Mouse (Mus musculus) MEL (cell line): ENCODE results near the gene Etnk2. TPM values are rescaled to one million over a fixed set of nuclear protein-coding genes. Genes with fewer than 3 reads are reported as not detected.

Experiments
- DNase-seq: peaks from one replicate; pipeline ENCODE4 v3.0.0; 2011; ENCODE audit warnings: low read depth, low spot score
- H3K27ac ChIP-seq: 2 replicates; pipeline ENCODE4 v1.5.1; 2012; ENCODE audit warnings: low read depth, mild to moderate bottlenecking, control low read depth, low read length, moderate library complexity; ENCODE audit not compliant: control insufficient read depth
- H3K27me3 ChIP-seq, 2 experiments: fragments of 150-350 bp in 1 of 2; sonication (generic) in 1 of 2; 2 replicates each; pipeline ENCODE4 v1.6.1; 2012; ENCODE audit warnings: low read length in 2 of 2, mild to moderate bottlenecking in 2 of 2, improper control_type of control experiment in 1 of 2, moderate library complexity in 1 of 2; ENCODE audit not compliant: insufficient read depth in 2 of 2, control insufficient read depth in 1 of 2
- H3K36me3 ChIP-seq, 2 experiments: 2 replicates each; pipeline ENCODE4 v1.6.1; 2012 to 2014; ENCODE audit warnings: low read length in 2 of 2, improper control_type of control experiment in 1 of 2, inconsistent platforms in 1 of 2, mild to moderate bottlenecking in 1 of 2; ENCODE audit not compliant: insufficient read depth in 2 of 2, control insufficient read depth in 1 of 2
- H3K4me1 ChIP-seq, 2 experiments: fragments of 150-350 bp in 1 of 2; sonication (generic) in 1 of 2; 2 replicates each; pipeline ENCODE4 v1.6.1; 2012; ENCODE audit warnings: low read length in 2 of 2, improper control_type of control experiment in 1 of 2, mild to moderate bottlenecking in 1 of 2; ENCODE audit not compliant: insufficient read depth in 2 of 2, control insufficient read depth in 1 of 2
- H3K4me3 ChIP-seq, 2 experiments: fragments of 150-350 bp in 1 of 2; sonication (generic) in 1 of 2; 2 replicates each; pipeline ENCODE4 v1.5.1; 2012; ENCODE audit warnings: low read depth in 2 of 2, low read length in 2 of 2, mild to moderate bottlenecking in 2 of 2, moderate library complexity in 2 of 2, control low read depth in 1 of 2, improper control_type of control experiment in 1 of 2; ENCODE audit not compliant: control insufficient read depth in 1 of 2, insufficient read depth in 1 of 2
- H3K79me2 ChIP-seq: 2 replicates; pipeline ENCODE4 v1.6.1; 2012; ENCODE audit warnings: mild to moderate bottlenecking, low read length, moderate library complexity; ENCODE audit not compliant: control insufficient read depth, poor library complexity, insufficient read depth
- H3K9ac ChIP-seq: 2 replicates; pipeline ENCODE4 v1.6.1; 2012; ENCODE audit warnings: low read depth, mild to moderate bottlenecking, control low read depth, low read length, moderate library complexity; ENCODE audit not compliant: control insufficient read depth, poor library complexity, severe bottlenecking
- H3K9me3 ChIP-seq: fragments of 150-350 bp; sonication (generic); replicated peaks from 2 replicates; pipeline ENCODE4 v1.6.1; 2012; ENCODE audit warnings: mild to moderate bottlenecking, low read length, improper control_type of control experiment, moderate library complexity; ENCODE audit not compliant: insufficient read depth
- CHD2 ChIP-seq: IDR thresholded peaks from 2 replicates; pipeline ENCODE4 v1.6.1; 2011; ENCODE audit warnings: low read length, improper control_type of control experiment
- CTCF ChIP-seq, 3 experiments: IDR thresholded peaks in 2 of 3; conservative IDR thresholded peaks in 1 of 3; 2 replicates each; pipeline ENCODE4 v1.5.1; 2011 to 2012; ENCODE audit warnings: low read length in 3 of 3, low read depth in 2 of 3, mild to moderate bottlenecking in 2 of 3, improper control_type of control experiment in 1 of 3, inconsistent platforms in 1 of 3, mixed read lengths in 1 of 3, moderate library complexity in 1 of 3; ENCODE audit not compliant: control insufficient read depth in 1 of 3, insufficient read depth in 1 of 3, poor library complexity in 1 of 3, severe bottlenecking in 1 of 3
- ELF1 ChIP-seq: IDR thresholded peaks from 2 replicates; pipeline ENCODE4 v1.6.1; 2014; ENCODE audit warnings: low read depth, mild to moderate bottlenecking, inconsistent platforms, low read length, improper control_type of control experiment, moderate library complexity
- EP300 ChIP-seq, 2 experiments: IDR thresholded peaks; 2 replicates each; pipeline ENCODE4 v1.6.1; 2011; ENCODE audit warnings: improper control_type of control experiment in 2 of 2, low read length in 2 of 2, low read depth in 1 of 2, mild to moderate bottlenecking in 1 of 2
- ETS1 ChIP-seq: IDR thresholded peaks from 2 replicates; pipeline ENCODE4 v1.6.1; 2012; ENCODE audit warnings: low read depth, mild to moderate bottlenecking, inconsistent platforms, low read length, improper control_type of control experiment, moderate library complexity
- GATA1 ChIP-seq: IDR thresholded peaks from 2 replicates; pipeline ENCODE4 v1.6.1; 2011; ENCODE audit warnings: low read depth, low read length, improper control_type of control experiment
- HCFC1 ChIP-seq: IDR thresholded peaks from 2 replicates; pipeline ENCODE4 v1.6.1; 2012; ENCODE audit warnings: low read depth, mild to moderate bottlenecking, inconsistent platforms, low read length, improper control_type of control experiment, moderate library complexity
- JUND ChIP-seq: IDR thresholded peaks from 2 replicates; pipeline ENCODE4 v1.6.1; 2011; ENCODE audit warnings: low read depth, mild to moderate bottlenecking, improper control_type of control experiment, low read length
- MAZ ChIP-seq: IDR thresholded peaks from 2 replicates; pipeline ENCODE4 v1.6.1; 2012; ENCODE audit warnings: low read depth, mild to moderate bottlenecking, inconsistent platforms, low read length, improper control_type of control experiment
- MEF2A ChIP-seq: IDR thresholded peaks from 2 replicates; pipeline ENCODE4 v1.6.1; 2014; ENCODE audit warnings: low read depth, mild to moderate bottlenecking, inconsistent platforms, low read length, improper control_type of control experiment; ENCODE audit not compliant: poor library complexity, insufficient replicate concordance, severe bottlenecking; ENCODE audit errors: extremely low read depth
- MYC ChIP-seq: IDR thresholded peaks from 2 replicates; pipeline ENCODE4 v1.6.1; 2011; ENCODE audit warnings: low read depth, mild to moderate bottlenecking, low read length, improper control_type of control experiment, moderate library complexity
- NRF1 ChIP-seq: IDR thresholded peaks from 2 replicates; pipeline ENCODE4 v1.6.1; 2014; ENCODE audit warnings: low read depth, mild to moderate bottlenecking, inconsistent platforms, low read length, improper control_type of control experiment, moderate library complexity; ENCODE audit not compliant: poor library complexity, insufficient read depth, severe bottlenecking
- POLR2A ChIP-seq, 2 experiments: IDR thresholded peaks; 2 replicates each; pipeline ENCODE4 v1.6.1; 2011 to 2012; ENCODE audit warnings: low read length in 2 of 2, mild to moderate bottlenecking in 2 of 2, control low read depth in 1 of 2, improper control_type of control experiment in 1 of 2, low read depth in 1 of 2, moderate library complexity in 1 of 2; ENCODE audit not compliant: control insufficient read depth in 1 of 2, insufficient read depth in 1 of 2, poor library complexity in 1 of 2
- POLR2AphosphoS2 ChIP-seq: IDR thresholded peaks from 2 replicates; pipeline ENCODE4 v1.6.1; 2011; ENCODE audit warnings: low read length, improper control_type of control experiment
- POLR2AphosphoS5 ChIP-seq: IDR thresholded peaks from 2 replicates; pipeline ENCODE4 v1.6.1; 2012; ENCODE audit warnings: low read depth, borderline replicate concordance, mild to moderate bottlenecking, inconsistent platforms, low read length, moderate library complexity, mixed read lengths
- RAD21 ChIP-seq: IDR thresholded peaks from 2 replicates; pipeline ENCODE4 v1.6.1; 2011; ENCODE audit warnings: mild to moderate bottlenecking, low read depth, low read length, improper control_type of control experiment
- RCOR1 ChIP-seq: IDR thresholded peaks from 2 replicates; pipeline ENCODE4 v1.6.1; 2012; ENCODE audit warnings: low read depth, mild to moderate bottlenecking, inconsistent platforms, low read length, improper control_type of control experiment
- SIN3A ChIP-seq: IDR thresholded peaks from 2 replicates; pipeline ENCODE4 v1.6.1; 2012; ENCODE audit warnings: low read length, improper control_type of control experiment, inconsistent platforms
- SMC3 ChIP-seq: IDR thresholded peaks from 2 replicates; pipeline ENCODE4 v1.6.1; 2011; ENCODE audit warnings: low read depth, low read length, improper control_type of control experiment
- TBP ChIP-seq: IDR thresholded peaks from 2 replicates; pipeline ENCODE4 v1.8.0; 2011; ENCODE audit warnings: low read depth, low read length, improper control_type of control experiment
- UBTF ChIP-seq: IDR thresholded peaks from 2 replicates; pipeline ENCODE4 v1.6.1; 2012; ENCODE audit warnings: low read depth, mild to moderate bottlenecking, inconsistent platforms, low read length, improper control_type of control experiment, moderate library complexity, borderline replicate concordance; ENCODE audit not compliant: insufficient read depth
- USF1 ChIP-seq: IDR thresholded peaks from 2 replicates; pipeline ENCODE4 v1.6.1; 2014; ENCODE audit warnings: low read depth, mild to moderate bottlenecking, inconsistent platforms, low read length, improper control_type of control experiment, moderate library complexity
- USF2 ChIP-seq, 2 experiments: IDR thresholded peaks; 2 replicates each; pipeline ENCODE4 v1.6.1; 2011 to 2012; ENCODE audit warnings: improper control_type of control experiment in 2 of 2, low read length in 2 of 2, borderline replicate concordance in 1 of 2, inconsistent platforms in 1 of 2, low read depth in 1 of 2, mild to moderate bottlenecking in 1 of 2; ENCODE audit not compliant: insufficient read depth in 1 of 2
- ZMIZ1 ChIP-seq: IDR thresholded peaks from 2 replicates; pipeline ENCODE4 v1.6.1; 2012; ENCODE audit warnings: low read depth, mild to moderate bottlenecking, inconsistent platforms, low read length, improper control_type of control experiment, moderate library complexity
- polyA plus RNA-seq, 2 experiments: library from polyadenylated mRNA; stranded (reverse) in 1 of 2; unstranded in 1 of 2; fragments of >175 nt in 1 of 2; fragments of >200 nt in 1 of 2; gene quantifications; 2 replicates each; pipeline versions ENCODE4 v1.2.1 to v1.2.4; 2012; ENCODE audit warnings: low replicate concordance in 2 of 2, low read depth in 1 of 2; ENCODE audit not compliant: insufficient read length in 2 of 2, insufficient read depth in 1 of 2, missing spikeins in 1 of 2
- total RNA-seq: library from RNA; depleted of rRNA; stranded (reverse); fragments of 300-350 nt; gene quantifications from 2 replicates; pipeline ENCODE4 v1.2.3, GENCODE M21; 2012

Gene Etnk2
- total and polyA plus RNA-seq, 3 experiments: 0.06 to 0.08 TPM; not detected in 1

- no peaks in the 10 kb centered on the region for H3K36me3 ChIP-seq
- H3K27ac ChIP-seq: no peak overlapping the region
- DNase-seq: no peak
- H3K9me3 ChIP-seq: no peaks in the 10 kb centered on the region
- H3K79me2 ChIP-seq: no peaks in the 10 kb centered on the region
- H3K9ac ChIP-seq: no peak overlapping the region
- H3K4me1 ChIP-seq: no peaks in the 10 kb centered on the region
- TF ChIP-seq UBTF (no peak), EP300 (IDR thresholded peaks at IDR 0.05; ENCODE audit: low read depth in 1 of 2, low read length in 2 of 2) (no peak), ZMIZ1 (no peak), MAZ (no peak), JUND (no peak), NRF1 (no peak), CTCF (IDR thresholded peaks at IDR 0.05 in 2 of 3, conservative IDR thresholded peaks at IDR 0.05 in 1 of 3; ENCODE audit: control insufficient read depth in 1 of 3, insufficient read depth in 1 of 3, low read depth in 2 of 3, low read length in 3 of 3, poor library complexity in 1 of 3, severe bottlenecking in 1 of 3) (no peak), TBP (no peak), CHD2 (no peak)
- H3K27me3 ChIP-seq: peaks cover 0 to 3% of the 10 kb centered on the region in 2 experiments; a peak in 2 of 4 replicates
- no peak overlapping the region for H3K4me3 ChIP-seq
Measured at GRCm38 (mm10) chr1:133411506-133412147, 48.3 kb downstream of the Etnk2 start.

GRCm38 (mm10) chr1:133412941-133413340 lies 49.6 kb downstream of the Etnk2 start:
- no peaks in the 10 kb centered on the region for H3K36me3 ChIP-seq
- no peaks in the 10 kb centered on the region for H3K9me3 ChIP-seq
- no peaks in the 10 kb centered on the region for H3K79me2 ChIP-seq
- DNase-seq: no peak
- H3K4me1 ChIP-seq: no peaks in the 10 kb centered on the region
- TF ChIP-seq NRF1 (no peak), MEF2A (no peak), EP300 (IDR thresholded peaks at IDR 0.05; ENCODE audit: low read depth in 1 of 2, low read length in 2 of 2) (no peak), SIN3A (no peak)
- TF ChIP-seq, all 39 proteins: peak for 0
- Histone ChIP-seq H3K27ac (no peak overlapping the region), H3K27me3 (peaks cover 0 to 3% of the 10 kb centered on the region in 2 experiments; a peak in 2 of 4 replicates), H3K4me3 (no peak overlapping the region), H3K9ac (no peak overlapping the region)

- Histone ChIP-seq H3K4me3 (no peak overlapping the region), H3K79me2 (no peaks in the 10 kb centered on the region), H3K36me3 (no peaks in the 10 kb centered on the region), H3K27me3 (peaks cover 3 to 4% of the 10 kb centered on the region in 2 experiments; a peak in 2 of 4 replicates), H3K4me1 (no peaks in the 10 kb centered on the region), H3K27ac (no peak overlapping the region), H3K9ac (no peak overlapping the region), H3K9me3 (no peaks in the 10 kb centered on the region)
- DNase-seq: no peak
- no peak for TF ChIP-seq POLR2AphosphoS5
- no peak for TF ChIP-seq POLR2AphosphoS2
- no peak for TF ChIP-seq RAD21
- no peak for TF ChIP-seq EP300 (IDR thresholded peaks at IDR 0.05; ENCODE audit: low read depth in 1 of 2, low read length in 2 of 2)
- TF ChIP-seq SMC3: no peak
- TF ChIP-seq RCOR1: no peak
- no peak for TF ChIP-seq POLR2A (IDR thresholded peaks at IDR 0.05; ENCODE audit: control insufficient read depth in 1 of 2, insufficient read depth in 1 of 2, low read depth in 1 of 2, low read length in 2 of 2, poor library complexity in 1 of 2)
- no peak for TF ChIP-seq ELF1
- TF ChIP-seq NRF1: no peak
- TF ChIP-seq ETS1: no peak
- no peak for TF ChIP-seq USF1
- no peak for TF ChIP-seq GATA1
- TF ChIP-seq ZMIZ1: no peak
- TF ChIP-seq USF2 (IDR thresholded peaks at IDR 0.05; ENCODE audit: borderline replicate concordance in 1 of 2, insufficient read depth in 1 of 2, low read depth in 1 of 2, low read length in 2 of 2): no peak
- no peak for TF ChIP-seq MYC
- TF ChIP-seq JUND: no peak
- no peak for TF ChIP-seq HCFC1
Measured at GRCm38 (mm10) chr1:133415086-133415485, 51.7 kb downstream of the Etnk2 start.
